Mouse (Mus musculus) midbrain, embryonic 13.5 days (tissue): ENCODE measurements around the gene Slc39a3. TPM values are rescaled to one million over a fixed set of nuclear protein-coding genes. Genes with fewer than 3 reads are reported as not detected.
"Not testable (repeated sequence)": the region's sequence is repeated elsewhere in the genome, so short reads cannot be mapped to it uniquely, and the experiment has no call there.

ENCODE experiments used
- ATAC-seq: fragments of 200-750 bp; cut with Nextera tagmentation; 2 replicates; pipeline ENCODE4 v1.8.0; 2017; ENCODE audit warnings: mild to moderate bottlenecking, moderate TSS enrichment, moderate library complexity
- H3K27ac ChIP-seq: fragments of 300-500 bp; sonication (generic); 2 replicates; pipeline ENCODE4 v1.5.1; 2015; ENCODE audit warnings: inconsistent platforms, mild to moderate bottlenecking, moderate library complexity
- H3K27me3 ChIP-seq: fragments of 300-500 bp; sonication (generic); 2 replicates; pipeline ENCODE4 v1.6.1; 2015; ENCODE audit warnings: mild to moderate bottlenecking, inconsistent platforms
- H3K36me3 ChIP-seq: fragments of 300-500 bp; sonication (generic); 2 replicates; pipeline ENCODE4 v1.6.1; 2015; ENCODE audit warnings: mild to moderate bottlenecking, inconsistent platforms
- H3K4me1 ChIP-seq: fragments of 300-500 bp; sonication (generic); replicated peaks from 2 replicates; pipeline ENCODE4 v1.6.1; 2015; ENCODE audit warnings: inconsistent platforms
- H3K4me2 ChIP-seq: fragments of 300-500 bp; sonication (generic); replicated peaks from 2 replicates; pipeline ENCODE4 v1.6.1; 2015; ENCODE audit warnings: moderate library complexity, mild to moderate bottlenecking, inconsistent platforms
- H3K4me3 ChIP-seq: fragments of 300-500 bp; sonication (generic); replicated peaks from 2 replicates; pipeline ENCODE4 v1.5.1; 2015; ENCODE audit warnings: mild to moderate bottlenecking, inconsistent platforms
- H3K9ac ChIP-seq: fragments of 300-500 bp; sonication (generic); replicated peaks from 2 replicates; pipeline ENCODE4 v1.6.1; 2015; ENCODE audit warnings: mild to moderate bottlenecking, inconsistent platforms
- H3K9me3 ChIP-seq: fragments of 300-500 bp; sonication (generic); 2 replicates; pipeline ENCODE4 v1.6.1; 2016; ENCODE audit warnings: mild to moderate bottlenecking, inconsistent platforms
- WGBS: fragments of 180-500 bp; shearing (Covaris S2); methylation state at CpG from one replicate; pipeline ENCODE4 v1.1.7; 2015; 5-methylcytosine and 5-hydroxymethylcytosine counted together
- polyA plus RNA-seq: library from polyadenylated mRNA; unstranded; fragments of >200 nt; fragmentation: Nextera tagmentation; extraction: Ambion mirVana; gene quantifications from 2 replicates; pipeline ENCODE4 v1.2.1, GENCODE M21; 2015

The Slc39a3 gene
- polyA plus RNA-seq, 1 experiment from 2014 or later: 43.5 TPM

- H3K4me3 ChIP-seq: no peak overlapping the region
- WGBS: 69% methylated on average over 4 of the region's 4 CpGs
- H3K4me2 ChIP-seq: no peak overlapping the region
- no peak overlapping the region for H3K9ac ChIP-seq
- no peaks in the 10 kb centered on the region for H3K9me3 ChIP-seq
- H3K27me3 ChIP-seq: no peaks in the 10 kb centered on the region
- no peak for ATAC-seq
- no peak overlapping the region for H3K27ac ChIP-seq
- peaks cover 20% of the 10 kb centered on the region for H3K4me1 ChIP-seq
- 0 out of 2 replicates have a peak, but pooled peaks cover 5% of the 10 kb centered on the region for H3K36me3 ChIP-seq
These were observed 25.5 kb upstream of the Slc39a3 start for GRCm38 (mm10) chr10:81062710-81063109.

- Histone ChIP-seq H3K27me3 (no peaks in the 10 kb centered on the region), H3K4me1 (peaks cover 40% of the 10 kb centered on the region), H3K4me2 (peak within 1 kb of the TSS; percentile 96), H3K36me3 (peaks cover 5% of the 10 kb centered on the region; the same call in 1 of the 2 replicates), H3K9ac (peak within 1 kb of the TSS; percentile 85), H3K4me3 (peak within 1 kb of the TSS; percentile 83), H3K9me3 (no peaks in the 10 kb centered on the region), H3K27ac (no peak within 1 kb of the TSS)
- 0% methylated on average over 48 of the region's 48 CpGs for WGBS
- ATAC-seq: peak; percentile 93
These were observed 22.6 kb upstream of the Slc39a3 start, which contains the start of gene Sgta for GRCm38 (mm10) chr10:81059603-81060543. Sgta (minus strand) TSS chr10:81060181.

- peak overlapping the region; percentile 83 for H3K4me3 ChIP-seq
- H3K4me1 ChIP-seq: peaks cover 42% of the 10 kb centered on the region
- peaks cover 12% of the 10 kb centered on the region; the same call in 1 of the 2 replicates for H3K36me3 ChIP-seq
- no peaks in the 10 kb centered on the region for H3K27me3 ChIP-seq
- H3K9me3 ChIP-seq: no peaks in the 10 kb centered on the region
- peak overlapping the region; percentile 85; the same call in 1 of the 2 replicates for H3K9ac ChIP-seq
- WGBS: 94% methylated on average over 6 of the region's 6 CpGs
- peak overlapping the region; percentile 96 for H3K4me2 ChIP-seq
- no peak for ATAC-seq
- H3K27ac ChIP-seq: no peak overlapping the region
These were observed 21.7 kb upstream of the Slc39a3 start for GRCm38 (mm10) chr10:81058896-81059295.

GRCm38 (mm10) chr10:81057406-81058130 lies 20.3 kb upstream of the Slc39a3 start:
- Histone ChIP-seq H3K4me1 (peaks cover 42% of the 10 kb centered on the region), H3K4me3 (no peak overlapping the region), H3K4me2 (no peak overlapping the region), H3K9me3 (no peaks in the 10 kb centered on the region), H3K9ac (peak overlapping the region; percentile 51), H3K36me3 (peaks cover 18% of the 10 kb centered on the region), H3K27ac (no peak overlapping the region), H3K27me3 (no peaks in the 10 kb centered on the region)
- ATAC-seq: no peak
- WGBS: 95% methylated on average over 23 of the region's 23 CpGs

GRCm38 (mm10) chr10:81055802-81056340 lies 18.6 kb upstream of the Slc39a3 start:
- H3K9me3 ChIP-seq, ATAC-seq, H3K4me3 ChIP-seq, H3K4me2 ChIP-seq, H3K27me3 ChIP-seq, H3K27ac ChIP-seq: not testable (repeated sequence)
- Histone ChIP-seq H3K36me3 (peaks cover 35% of the 10 kb centered on the region), H3K4me1 (peaks cover 42% of the 10 kb centered on the region), H3K9ac (peak overlapping the region; percentile 36)
- 87% methylated on average over 11 of the region's 11 CpGs for WGBS

GRCm38 (mm10) chr10:81055169-81055568 lies 17.9 kb upstream of the Slc39a3 start:
- H3K36me3 ChIP-seq: peaks cover 42% of the 10 kb centered on the region
- no peak overlapping the region for H3K27ac ChIP-seq
- peaks cover 42% of the 10 kb centered on the region for H3K4me1 ChIP-seq
- no peak for ATAC-seq
- H3K9me3 ChIP-seq: no peaks in the 10 kb centered on the region
- no peak overlapping the region; the same call in 1 of the 2 replicates for H3K9ac ChIP-seq
- H3K4me3 ChIP-seq: no peak overlapping the region
- H3K4me2 ChIP-seq: no peak overlapping the region
- 95% methylated on average over 6 of the region's 6 CpGs for WGBS
- H3K27me3 ChIP-seq: no peaks in the 10 kb centered on the region

- peaks cover 63% of the 10 kb centered on the region for H3K36me3 ChIP-seq
- WGBS: 93% methylated on average over 5 of the region's 5 CpGs
These were observed 15.4 kb upstream of the Slc39a3 start for GRCm38 (mm10) chr10:81052577-81052976.

GRCm38 (mm10) chr10:81051133-81051532 lies 13.9 kb upstream of the Slc39a3 start:
- WGBS: 95% methylated on average over 6 of the region's 6 CpGs
- peaks cover 78% of the 10 kb centered on the region for H3K36me3 ChIP-seq
- H3K4me3 ChIP-seq: no peak overlapping the region
- H3K27me3 ChIP-seq: no peaks in the 10 kb centered on the region
- peaks cover 10% of the 10 kb centered on the region; the same call in 1 of the 2 replicates for H3K4me1 ChIP-seq
- ATAC-seq: no peak
- H3K27ac ChIP-seq: no peak overlapping the region
- no peak overlapping the region for H3K9ac ChIP-seq
- no peak overlapping the region for H3K4me2 ChIP-seq
- H3K9me3 ChIP-seq: no peaks in the 10 kb centered on the region

More at GRCm38 (mm10) chr10:81052577-81052976, 15.4 kb upstream of the Slc39a3 start:
- Histone ChIP-seq H3K9me3 (no peaks in the 10 kb centered on the region), H3K9ac (no peak overlapping the region), H3K4me2 (no peak overlapping the region), H3K27me3 (no peaks in the 10 kb centered on the region), H3K27ac (no peak overlapping the region), H3K4me3 (no peak overlapping the region), H3K4me1 (peaks cover 21% of the 10 kb centered on the region)
- no peak for ATAC-seq

GRCm38 (mm10) chr10:81050645-81051044 lies 13.4 kb upstream of the Slc39a3 start:
- Histone ChIP-seq H3K4me1 (peaks cover 10% of the 10 kb centered on the region; the same call in 1 of the 2 replicates), H3K36me3 (peaks cover 83% of the 10 kb centered on the region), H3K4me3 (no peak overlapping the region), H3K9ac (no peak overlapping the region), H3K27ac (no peak overlapping the region), H3K9me3 (no peaks in the 10 kb centered on the region), H3K4me2 (no peak overlapping the region), H3K27me3 (no peaks in the 10 kb centered on the region)
- whole genome bisulfite sequencing: 80% methylated on average over 4 of the region's 4 CpGs
- no peak for ATAC-seq

GRCm38 (mm10) chr10:81045246-81045645 lies 8.0 kb upstream of the Slc39a3 start:
- not testable (repeated sequence) for H3K27ac ChIP-seq, H3K9me3 ChIP-seq, H3K27me3 ChIP-seq, ATAC-seq, H3K4me3 ChIP-seq, H3K4me2 ChIP-seq, H3K9ac ChIP-seq, H3K4me1 ChIP-seq
- H3K36me3 ChIP-seq: peaks cover 79% of the 10 kb centered on the region
- 96% methylated on average over 14 of the region's 14 CpGs for WGBS

- no peak overlapping the region for H3K9ac ChIP-seq
- no peaks in the 10 kb centered on the region for H3K9me3 ChIP-seq
- H3K27ac ChIP-seq: no peak overlapping the region
- peaks cover 42% of the 10 kb centered on the region for H3K36me3 ChIP-seq
- no peak for ATAC-seq
- peaks cover 7% of the 10 kb centered on the region for H3K4me1 ChIP-seq
- H3K4me2 ChIP-seq: no peak overlapping the region
- no peaks in the 10 kb centered on the region for H3K27me3 ChIP-seq
- no peak overlapping the region for H3K4me3 ChIP-seq
- WGBS: 35% methylated on average over 13 of the region's 13 CpGs
These were observed 4.4 kb upstream of the Slc39a3 start for GRCm38 (mm10) chr10:81041458-81042175.
